Mouse (Mus musculus) stomach, postnatal 0 days (tissue): ENCODE data around the gene Lmnb2.

Source experiments
- CTCF ChIP-seq: IDR thresholded peaks from 2 replicates; pipeline ENCODE4 v1.5.1; 2016; ENCODE audit warnings: antibody characterized with exemption, low read depth, mild to moderate bottlenecking, moderate library complexity
- EP300 ChIP-seq: optimal IDR thresholded peaks from 2 replicates; pipeline ENCODE3; 2016; ENCODE audit warnings: antibody characterized with exemption

DNA sequence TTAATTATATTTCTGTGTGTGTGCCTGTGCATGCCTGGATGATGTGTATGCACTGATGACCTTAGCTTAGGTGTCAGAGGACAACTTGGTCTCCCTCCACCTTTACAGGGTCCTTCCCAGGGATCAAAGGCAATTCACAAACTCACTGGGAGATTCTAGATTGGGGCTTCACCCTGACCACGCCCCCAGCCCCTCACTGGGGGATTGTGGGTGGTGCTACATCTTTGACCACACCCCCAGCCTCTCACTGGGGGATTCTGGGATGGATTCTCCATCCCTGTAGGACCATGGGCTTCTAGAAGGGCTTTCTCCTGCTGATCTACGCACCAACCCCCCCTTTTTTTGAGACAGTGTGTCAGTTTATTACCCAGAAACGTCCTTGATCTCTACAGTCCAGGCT, 7.4 kb upstream of the Lmnb2 start:
- TF ChIP-seq EP300 (no peak), CTCF (no peak)
